Mouse (Mus musculus) stomach, embryonic 16.5 days (tissue): Measurements from ENCODE around the gene Apoa1. TPM values are rescaled to one million over a fixed set of nuclear protein-coding genes. Genes with fewer than 3 reads are reported as not detected.

ENCODE experiments used
- ATAC-seq: fragments of 200-750 bp; cut with Nextera tagmentation; 2 replicates; pipeline ENCODE4 v1.8.0; 2017; ENCODE audit warnings: moderate number of reproducible peaks, moderate TSS enrichment; ENCODE audit not compliant: insufficient read depth, low FRiP score
- H3K27ac ChIP-seq: fragments of 300-500 bp; sonication (generic); 2 replicates; pipeline ENCODE4 v1.5.1; 2014; ENCODE audit warnings: low read length
- H3K27me3 ChIP-seq: fragments of 300-500 bp; sonication (generic); 2 replicates; pipeline ENCODE4 v1.6.1; 2014; ENCODE audit warnings: low read length, control low read depth, mixed read lengths; ENCODE audit not compliant: control insufficient read depth, insufficient read depth
- H3K36me3 ChIP-seq: fragments of 300-500 bp; sonication (generic); 2 replicates; pipeline ENCODE4 v1.6.1; 2014; ENCODE audit warnings: low read length; ENCODE audit not compliant: control insufficient read depth, insufficient read depth
- H3K4me1 ChIP-seq: fragments of 300-500 bp; sonication (generic); 2 replicates; pipeline ENCODE4 v1.6.1; 2014; ENCODE audit warnings: low read length, control low read depth, mixed read lengths; ENCODE audit not compliant: control insufficient read depth, insufficient read depth
- H3K4me2 ChIP-seq: fragments of 300-500 bp; sonication (generic); 2 replicates; pipeline ENCODE4 v1.6.1; 2014; ENCODE audit warnings: low read depth, low read length, mixed read lengths
- H3K4me3 ChIP-seq: fragments of 300-500 bp; sonication (generic); replicated peaks from 2 replicates; pipeline ENCODE4 v1.5.1; 2014; ENCODE audit warnings: mild to moderate bottlenecking, low read length
- H3K9ac ChIP-seq: fragments of 300-500 bp; sonication (generic); 2 replicates; pipeline ENCODE4 v1.6.1; 2014; ENCODE audit warnings: low read length
- H3K9me3 ChIP-seq: fragments of 300-500 bp; sonication (generic); replicated peaks from 2 replicates; pipeline ENCODE4 v1.6.1; 2016; ENCODE audit warnings: low read length, control low read depth; ENCODE audit not compliant: control insufficient read depth
- WGBS: fragments of 180-500 bp; shearing (Covaris S2); extraction: QIAGEN DNeasy Blood & Tissue Kit; methylation state at CpG from one replicate; pipeline ENCODE4 v1.1.7; 2014; 5-methylcytosine and 5-hydroxymethylcytosine counted together
- polyA plus RNA-seq: library from polyadenylated mRNA; unstranded; fragments of >200 nt; fragmentation: Nextera tagmentation; extraction: Ambion mirVana; gene quantifications from 2 replicates; pipeline ENCODE4 v1.2.1, GENCODE M21; 2015

Apoa1 gene
- polyA plus RNA-seq, 1 experiment from 2014 or later: 643 TPM

DNA sequence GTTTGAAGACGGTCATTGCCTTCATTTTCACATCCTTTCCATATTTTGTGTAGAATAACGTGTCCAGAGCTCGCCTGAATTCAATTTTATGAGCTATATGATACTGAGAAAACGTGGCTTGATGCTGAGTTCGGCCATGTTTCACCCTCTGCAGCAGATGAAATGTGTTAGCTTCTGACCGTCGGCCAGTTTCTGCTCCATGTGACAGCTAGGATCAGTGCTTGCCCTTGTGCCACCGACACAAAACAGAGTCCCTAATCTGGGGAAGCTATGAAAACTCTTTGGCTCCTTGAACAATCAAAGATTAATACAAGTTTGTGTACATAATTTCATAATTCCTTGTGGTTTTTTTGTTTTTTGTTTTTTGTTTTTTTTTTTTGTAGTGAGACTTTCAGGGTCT, 37.1 kb upstream of the Apoa1 start:
- Histone ChIP-seq H3K4me3 (no peak overlapping the region), H3K27me3 (no peaks in the 10 kb centered on the region), H3K9ac (no peak overlapping the region), H3K4me1 (0 out of 2 replicates have a peak, but pooled peaks cover 3% of the 10 kb centered on the region), H3K9me3 (no peaks in the 10 kb centered on the region), H3K27ac (no peak overlapping the region), H3K36me3 (peaks cover 11% of the 10 kb centered on the region; the same call in 1 of the 2 replicates), H3K4me2 (no peak overlapping the region)
- no peak for ATAC-seq
- 56% methylated on average over 8 of the region's 8 CpGs for WGBS

DNA sequence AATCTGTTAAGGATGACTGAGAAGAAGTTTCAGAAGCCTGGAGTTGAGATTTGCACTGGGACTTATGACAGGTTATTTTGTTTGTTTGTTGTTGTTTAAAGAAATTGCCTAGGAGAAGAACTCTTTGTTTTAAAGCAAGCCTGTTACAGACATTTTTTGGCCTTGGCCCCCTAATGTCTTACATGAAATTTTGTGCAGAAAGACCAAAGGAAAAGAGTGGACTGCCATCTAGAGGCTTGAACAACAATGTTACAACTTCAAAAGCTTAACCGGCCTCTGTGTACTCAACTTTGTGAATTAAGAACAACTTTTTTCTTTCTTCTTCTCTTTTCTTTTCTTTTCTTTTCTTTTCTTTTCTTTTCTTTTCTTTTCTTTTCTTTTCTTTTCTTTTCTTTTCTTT, 36.7 kb upstream of the Apoa1 start:
- peaks cover 11% of the 10 kb centered on the region; the same call in 1 of the 2 replicates for H3K36me3 ChIP-seq
- 0 out of 2 replicates have a peak, but pooled peaks cover 3% of the 10 kb centered on the region for H3K4me1 ChIP-seq
- H3K9me3 ChIP-seq: no peaks in the 10 kb centered on the region
- H3K27me3 ChIP-seq: no peaks in the 10 kb centered on the region
- no peak overlapping the region for H3K9ac ChIP-seq
- WGBS: 15% methylated on average over 1 of the region's 1 CpGs
- H3K4me2 ChIP-seq: no peak overlapping the region
- no peak overlapping the region for H3K27ac ChIP-seq
- no peak for ATAC-seq
- no peak overlapping the region for H3K4me3 ChIP-seq

GRCm38 (mm10) chr9:46192642-46193041, 35.7 kb upstream of the Apoa1 start:
- Histone ChIP-seq H3K36me3 (peaks cover 11% of the 10 kb centered on the region; the same call in 1 of the 2 replicates), H3K4me1 (0 out of 2 replicates have a peak, but pooled peaks cover 3% of the 10 kb centered on the region), H3K9ac (no peak overlapping the region), H3K4me3 (no peak overlapping the region), H3K27me3 (no peaks in the 10 kb centered on the region), H3K4me2 (no peak overlapping the region), H3K9me3 (no peaks in the 10 kb centered on the region), H3K27ac (no peak overlapping the region)
- no peak for ATAC-seq
- 88% methylated on average over 6 of the region's 6 CpGs for WGBS

GRCm38 (mm10) chr9:46194809-46195208, 33.6 kb upstream of the Apoa1 start:
- WGBS: 88% methylated on average over 9 of the region's 9 CpGs
- Histone ChIP-seq H3K4me1 (0 out of 2 replicates have a peak, but pooled peaks cover 3% of the 10 kb centered on the region), H3K9ac (no peak overlapping the region), H3K36me3 (peaks cover 25% of the 10 kb centered on the region), H3K27me3 (no peaks in the 10 kb centered on the region), H3K4me3 (no peak overlapping the region), H3K9me3 (no peaks in the 10 kb centered on the region), H3K4me2 (no peak overlapping the region), H3K27ac (no peak overlapping the region)
- no peak for ATAC-seq

DNA sequence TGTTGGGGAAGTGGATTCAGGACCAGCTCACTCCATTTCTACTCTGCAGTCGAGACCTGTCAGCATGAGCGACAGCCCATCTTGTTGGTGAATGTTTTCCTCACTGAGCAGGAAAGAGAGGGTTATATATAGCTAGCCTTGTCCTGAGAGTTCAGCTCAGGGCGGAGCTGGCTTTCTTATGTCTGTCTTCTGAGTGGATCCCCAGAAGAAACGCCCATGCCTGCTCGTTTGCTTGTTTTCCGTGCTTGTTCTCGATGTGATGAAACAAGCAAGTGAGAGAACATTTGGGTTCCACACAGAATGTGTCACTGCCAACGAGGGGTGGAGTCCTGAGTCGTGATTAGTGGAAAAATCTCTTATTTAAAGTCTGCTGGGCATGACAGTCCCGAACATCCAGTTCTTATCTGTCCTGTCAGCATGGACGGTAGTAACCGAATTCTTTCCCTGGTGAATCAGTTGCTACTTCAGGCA, 31.6 kb upstream of the Apoa1 start:
- Histone ChIP-seq H3K9me3 (no peaks in the 10 kb centered on the region), H3K4me3 (no peak overlapping the region), H3K36me3 (peaks cover 29% of the 10 kb centered on the region), H3K27ac (no peak overlapping the region), H3K4me1 (no peaks in the 10 kb centered on the region), H3K4me2 (no peak overlapping the region), H3K27me3 (no peaks in the 10 kb centered on the region), H3K9ac (no peak overlapping the region)
- 70% methylated on average over 12 of the region's 12 CpGs for WGBS
- ATAC-seq: no peak

DNA sequence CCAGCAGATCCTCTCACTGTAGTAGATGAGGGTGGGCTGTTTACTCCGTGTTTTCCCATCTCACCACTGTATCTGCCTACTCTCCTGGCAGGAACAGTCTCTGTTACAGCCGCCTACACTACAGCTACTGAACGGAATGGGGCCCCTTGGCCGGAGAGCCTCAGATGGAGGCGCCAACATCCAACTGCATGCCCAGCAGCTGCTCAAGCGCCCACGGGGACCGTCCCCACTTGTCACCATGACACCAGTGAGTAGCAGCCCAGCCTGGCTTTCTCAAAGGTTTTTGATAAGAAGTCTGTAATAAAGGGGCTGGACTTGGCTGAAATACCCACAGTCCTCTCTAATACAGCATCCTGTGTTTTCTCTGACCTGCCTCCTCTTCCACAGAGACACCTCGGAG, 29.9 kb upstream of the Apoa1 start:
- no peak overlapping the region for H3K4me3 ChIP-seq
- H3K4me1 ChIP-seq: no peaks in the 10 kb centered on the region
- WGBS: 89% methylated on average over 9 of the region's 9 CpGs
- no peaks in the 10 kb centered on the region for H3K27me3 ChIP-seq
- no peak for ATAC-seq
- H3K36me3 ChIP-seq: peaks cover 37% of the 10 kb centered on the region
- H3K27ac ChIP-seq: no peak overlapping the region
- H3K9me3 ChIP-seq: no peaks in the 10 kb centered on the region
- H3K4me2 ChIP-seq: no peak overlapping the region
- H3K9ac ChIP-seq: no peak overlapping the region

DNA sequence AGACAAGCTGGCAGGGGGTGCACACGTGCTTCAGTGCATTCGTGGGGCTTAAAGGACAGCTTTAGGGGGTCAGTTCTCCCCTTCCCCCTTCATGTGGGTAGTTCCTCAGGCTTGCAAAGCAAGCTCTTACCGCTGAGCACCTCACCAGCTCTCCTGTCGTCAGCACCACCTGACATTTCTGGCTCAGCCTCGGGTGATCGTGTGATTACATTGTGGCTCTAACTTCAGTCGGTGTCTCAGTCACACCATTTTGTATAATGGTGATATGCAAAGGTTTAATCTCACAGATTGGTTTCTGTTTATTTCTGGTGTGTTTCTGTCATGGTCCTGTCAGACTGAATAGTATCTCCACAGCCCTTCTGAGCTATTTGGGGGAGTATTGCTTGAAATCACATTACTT, 29.4 kb upstream of the Apoa1 start:
- H3K9me3 ChIP-seq: no peaks in the 10 kb centered on the region
- no peak overlapping the region for H3K4me2 ChIP-seq
- H3K27ac ChIP-seq: no peak overlapping the region
- H3K4me3 ChIP-seq: no peak overlapping the region
- H3K9ac ChIP-seq: no peak overlapping the region
- peaks cover 40% of the 10 kb centered on the region for H3K36me3 ChIP-seq
- WGBS: 86% methylated on average over 7 of the region's 7 CpGs
- H3K27me3 ChIP-seq: no peaks in the 10 kb centered on the region
- H3K4me1 ChIP-seq: no peaks in the 10 kb centered on the region
- no peak for ATAC-seq

DNA sequence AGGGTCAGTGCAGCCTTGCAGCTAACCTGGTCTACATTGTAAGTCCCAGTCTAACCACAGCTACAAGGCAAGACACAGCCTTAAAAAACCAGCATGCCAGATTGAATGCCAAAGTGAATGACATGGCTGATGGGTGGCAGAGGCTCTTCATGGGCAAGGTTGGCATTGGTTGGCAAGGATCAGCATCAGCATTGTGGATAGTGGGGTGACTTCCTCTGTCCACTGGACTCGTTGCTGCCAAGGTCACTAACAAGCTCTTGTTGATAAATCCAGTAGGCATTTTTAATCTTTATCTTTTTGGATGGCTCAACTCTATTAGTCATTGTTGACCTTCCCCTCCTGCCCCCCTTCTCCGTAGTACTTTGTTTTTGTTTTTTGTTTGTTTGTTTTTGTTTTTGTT, 28.8 kb upstream of the Apoa1 start:
- H3K27me3 ChIP-seq: no peaks in the 10 kb centered on the region
- no peaks in the 10 kb centered on the region for H3K9me3 ChIP-seq
- H3K9ac ChIP-seq: no peak overlapping the region
- no peak overlapping the region for H3K27ac ChIP-seq
- no peak for ATAC-seq
- 73% methylated on average over 2 of the region's 2 CpGs for WGBS
- H3K4me1 ChIP-seq: no peaks in the 10 kb centered on the region
- H3K4me3 ChIP-seq: no peak overlapping the region
- H3K4me2 ChIP-seq: no peak overlapping the region
- peaks cover 40% of the 10 kb centered on the region for H3K36me3 ChIP-seq

GRCm38 (mm10) chr9:46206834-46207500, 21.4 kb upstream of the Apoa1 start:
- no peaks in the 10 kb centered on the region for H3K9me3 ChIP-seq
- H3K27ac ChIP-seq: peak overlapping the region; percentile 52
- H3K4me3 ChIP-seq: no peak overlapping the region
- peaks cover 30% of the 10 kb centered on the region; the same call in 1 of the 2 replicates for H3K36me3 ChIP-seq
- no peak overlapping the region for H3K4me2 ChIP-seq
- 43% methylated on average over 10 of the region's 10 CpGs for WGBS
- ATAC-seq: peak; percentile 79
- H3K4me1 ChIP-seq: peaks cover 7% of the 10 kb centered on the region; the same call in 1 of the 2 replicates
- no peak overlapping the region for H3K9ac ChIP-seq
- no peaks in the 10 kb centered on the region for H3K27me3 ChIP-seq
